Mouse (Mus musculus): Measurements from ENCODE around the gene Socs2. TPM values are rescaled to one million over a fixed set of nuclear protein-coding genes. Genes with fewer than 3 reads are reported as not detected.

The Socs2 gene
- polyA plus RNA-seq, 1 experiment from 2014 or later: 52.5 TPM

DNA sequence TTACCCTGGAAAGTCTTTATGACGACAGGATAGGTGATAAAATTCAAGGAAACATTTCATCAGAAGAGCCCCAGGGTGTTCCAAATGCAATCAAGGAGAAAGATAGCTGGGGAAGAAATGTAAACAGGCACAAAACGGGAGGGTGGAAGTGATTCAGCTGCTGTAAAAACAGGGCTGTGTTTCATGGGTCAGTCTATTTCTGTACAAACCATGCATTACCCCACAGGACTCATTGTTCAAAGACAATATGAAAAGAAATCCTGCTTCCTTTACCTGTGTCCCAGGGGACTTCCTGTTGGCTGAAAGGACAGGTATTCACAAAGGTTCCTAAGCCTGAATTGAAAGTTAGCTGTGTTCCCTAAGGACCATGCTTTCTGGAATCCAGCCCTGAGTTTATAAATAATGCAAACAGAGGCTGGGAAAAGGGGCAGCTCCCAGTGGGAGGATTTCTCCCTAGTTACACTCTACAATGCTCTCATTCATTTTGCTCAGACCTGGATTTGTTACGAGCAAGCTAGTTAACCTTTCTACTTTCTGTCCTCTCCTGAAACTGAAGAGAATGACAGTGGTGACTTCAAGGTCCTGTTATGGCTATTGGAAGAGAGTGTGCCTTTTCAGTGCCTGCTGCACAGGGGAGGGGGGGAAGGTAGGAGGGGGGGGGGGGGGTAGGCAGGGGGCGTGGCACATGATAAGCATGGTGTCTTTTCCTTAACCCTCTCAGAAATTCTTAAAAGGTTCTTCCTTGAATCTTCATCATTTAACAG, 80.0 kb downstream of the Socs2 start:
- Histone ChIP-seq H3K27ac (ENCODE audit: low read depth, low read length) (no peak overlapping the region), H3K4me2 (ENCODE audit: low read depth, low read length, severe bottlenecking) (no peak overlapping the region), H3K27me3 (ENCODE audit: control insufficient read depth, insufficient read depth, low read length) (no peaks in the 10 kb centered on the region), H3K9me3 (ENCODE audit: control insufficient read depth, low read length) (no peaks in the 10 kb centered on the region), H3K9ac (ENCODE audit: low read length) (no peak overlapping the region), H3K36me3 (ENCODE audit: control insufficient read depth, insufficient read depth, low read length) (no peaks in the 10 kb centered on the region), H3K4me1 (replicated peaks; ENCODE audit: control insufficient read depth, insufficient read depth, low read length) (0 out of 2 replicates have a peak, but pooled peaks cover 3% of the 10 kb centered on the region), H3K4me3 (ENCODE audit: low read depth, low read length) (no peak overlapping the region)
- 54% methylated on average over 4 of the region's 4 CpGs for WGBS
- no peak for ATAC-seq (replicated peaks; ENCODE audit: low FRiP score)
- DNase-seq (ENCODE audit: low spot score): no peak

Other genes with a start within 250 kb of the Socs2 start
- gene Cradd, start 93.0 kb downstream of the Socs2 start, polyA plus RNA-seq (2014; fragmentation: Nextera tagmentation; extraction: Ambion mirVana): 15.7 and 16.6 TPM in 2 replicates
- 330 and 345 TPM in 2 replicates for gene Mrpl42, start 84.8 kb upstream of the Socs2 start, polyA plus RNA-seq (2014; fragmentation: Nextera tagmentation; extraction: Ambion mirVana)
- 499 and 501 TPM in 2 replicates for gene Ube2n, start 98.0 kb upstream of the Socs2 start, polyA plus RNA-seq (2014; fragmentation: Nextera tagmentation; extraction: Ambion mirVana)
- gene Nudt4, start 147.0 kb upstream of the Socs2 start, polyA plus RNA-seq (2014; fragmentation: Nextera tagmentation; extraction: Ambion mirVana): 119 and 123 TPM in 2 replicates